Mouse (Mus musculus): ENCODE measurements around the gene Echs1. TPM values are rescaled to one million over a fixed set of nuclear protein-coding genes. Genes with fewer than 3 reads are reported as not detected.

Gene Echs1
- polyA plus RNA-seq, 1 experiment from 2014 or later = 104 TPM

DNA sequence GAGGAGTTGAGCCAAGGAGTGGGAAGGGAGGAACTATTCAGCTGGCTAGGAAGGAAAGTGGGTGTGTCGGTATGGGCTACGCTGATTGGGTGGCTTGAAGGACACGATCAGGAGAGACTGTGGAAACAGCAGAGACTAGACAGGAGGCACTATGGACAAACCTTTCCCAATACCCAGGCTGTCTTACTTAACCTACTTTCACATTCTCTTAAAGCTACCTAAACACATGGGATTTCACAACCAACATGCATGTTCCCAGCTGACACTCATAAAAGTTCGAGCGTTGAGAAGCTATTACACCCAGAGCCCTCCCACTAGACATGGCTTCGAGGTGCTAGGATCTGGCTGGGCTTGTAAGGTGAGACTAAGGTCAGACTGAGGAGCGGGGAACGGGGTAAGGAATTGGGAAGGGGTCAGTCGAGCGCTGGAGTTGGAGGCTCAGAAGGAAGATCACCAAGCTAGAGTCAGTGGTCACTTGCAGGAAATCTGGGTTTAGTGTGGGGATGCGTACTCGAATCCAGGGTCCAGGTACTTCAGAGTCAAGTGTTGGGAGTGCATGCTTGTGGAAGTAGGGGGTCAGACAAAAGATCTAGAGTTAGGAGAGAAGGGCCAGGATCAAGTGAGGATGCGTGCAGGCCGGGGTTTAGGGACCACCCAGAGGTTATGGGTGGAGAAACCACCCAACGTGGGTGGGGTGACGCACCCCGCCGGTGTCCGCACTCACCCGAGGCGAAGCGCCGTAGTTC lies 520 bp downstream of the Echs1 start, which contains the start of gene Paox:
Paox (plus strand) TSS at position 217 of the 746 bp plus-strand sequence.
- Histone ChIP-seq H3K9me3 (replicated peaks) (no peaks in the 10 kb centered on the region), H3K36me3 (replicated peaks) (peaks cover 18% of the 10 kb centered on the region), H3K4me3 (replicated peaks) (peak within 1 kb of the TSS; percentile 68), H3K4me1 (replicated peaks) (peaks cover 21% of the 10 kb centered on the region), H3K4me2 (peak within 1 kb of the TSS; percentile 89), H3K27ac (replicated peaks) (peak within 1 kb of the TSS; percentile 82), H3K27me3 (no peaks in the 10 kb centered on the region), H3K9ac (peak within 1 kb of the TSS; percentile 62)
- peak; percentile 67 for ATAC-seq (ENCODE audit: insufficient read depth)
- under 1% methylated on average over 23 of the region's 23 CpGs for WGBS (ENCODE audit: insufficient replicate concordance)

DNA sequence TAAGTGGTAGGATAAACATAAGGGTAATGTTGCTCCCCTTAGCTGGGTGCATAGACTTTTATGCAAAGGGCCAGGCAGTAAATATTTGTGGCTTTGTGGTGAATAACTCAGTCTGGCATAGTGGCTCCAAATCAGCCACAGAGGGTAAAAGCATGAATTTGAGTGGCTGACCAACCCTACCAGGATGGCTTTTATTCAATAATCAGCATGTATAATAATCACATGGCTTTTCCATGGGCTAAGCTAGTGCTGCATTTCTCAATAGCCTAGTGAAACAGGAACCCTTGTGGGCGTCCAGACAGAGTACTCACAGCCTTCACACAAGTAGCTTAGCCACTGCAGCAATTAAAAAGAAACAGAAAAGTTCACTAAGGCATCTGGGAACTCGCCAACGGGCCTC lies 4.3 kb downstream of the Echs1 start:
- Histone ChIP-seq H3K27ac (replicated peaks) (0 out of 2 replicates have a peak overlapping the region, but pooled peaks have one; percentile 6), H3K9ac (no peak overlapping the region), H3K9me3 (replicated peaks) (no peaks in the 10 kb centered on the region), H3K4me3 (replicated peaks) (no peak overlapping the region), H3K4me2 (no peak overlapping the region), H3K4me1 (replicated peaks) (peaks cover 17% of the 10 kb centered on the region), H3K36me3 (replicated peaks) (peaks cover 52% of the 10 kb centered on the region), H3K27me3 (no peaks in the 10 kb centered on the region)
- ATAC-seq (ENCODE audit: insufficient read depth) = no peak
- WGBS (ENCODE audit: insufficient replicate concordance) = 49% methylated on average over 3 of the region's 3 CpGs

GRCm38 (mm10) chr7:140104009-140104408 lies 12.3 kb downstream of the Echs1 start:
- no peaks in the 10 kb centered on the region for H3K9me3 ChIP-seq (replicated peaks)
- H3K4me2 ChIP-seq = no peak overlapping the region
- no peak overlapping the region for H3K27ac ChIP-seq (replicated peaks)
- no peak overlapping the region for H3K9ac ChIP-seq
- no peak for ATAC-seq (ENCODE audit: insufficient read depth)
- H3K27me3 ChIP-seq = no peaks in the 10 kb centered on the region
- 64% methylated on average over 4 of the region's 4 CpGs for WGBS (ENCODE audit: insufficient replicate concordance)
- peaks cover 28% of the 10 kb centered on the region for H3K36me3 ChIP-seq (replicated peaks)
- no peak overlapping the region for H3K4me3 ChIP-seq (replicated peaks)
- H3K4me1 ChIP-seq (replicated peaks) = peaks cover 18% of the 10 kb centered on the region

GRCm38 (mm10) chr7:140101993-140102860 lies 14.0 kb downstream of the Echs1 start, which contains the start of gene Fuom:
TSS of gene Fuom (minus strand) at chr7:140102441.
- H3K4me3 ChIP-seq (replicated peaks) = peak within 1 kb of the TSS; percentile 46
- no peaks in the 10 kb centered on the region for H3K9me3 ChIP-seq (replicated peaks)
- no peak within 1 kb of the TSS for H3K27ac ChIP-seq (replicated peaks)
- 3% methylated on average over 30 of the region's 30 CpGs for WGBS (ENCODE audit: insufficient replicate concordance)
- H3K36me3 ChIP-seq (replicated peaks) = peaks cover 14% of the 10 kb centered on the region
- H3K9ac ChIP-seq = peak within 1 kb of the TSS; percentile 4
- peak; percentile 82 for ATAC-seq (ENCODE audit: insufficient read depth)
- H3K27me3 ChIP-seq = no peaks in the 10 kb centered on the region
- peaks cover 18% of the 10 kb centered on the region for H3K4me1 ChIP-seq (replicated peaks)
- peak within 1 kb of the TSS; percentile 72 for H3K4me2 ChIP-seq

- no peak for ATAC-seq (ENCODE audit: insufficient read depth)
- H3K9me3 ChIP-seq (replicated peaks) = no peaks in the 10 kb centered on the region
- H3K4me3 ChIP-seq (replicated peaks) = peak overlapping the region; percentile 46
- WGBS (ENCODE audit: insufficient replicate concordance) = 80% methylated on average over 10 of the region's 10 CpGs
- peaks cover 9% of the 10 kb centered on the region for H3K36me3 ChIP-seq (replicated peaks)
- H3K27ac ChIP-seq (replicated peaks) = no peak overlapping the region
- no peaks in the 10 kb centered on the region for H3K27me3 ChIP-seq
- peaks cover 18% of the 10 kb centered on the region for H3K4me1 ChIP-seq (replicated peaks)
- peak overlapping the region; percentile 4; the same call in 1 of the 2 replicates for H3K9ac ChIP-seq
- peak overlapping the region; percentile 72 for H3K4me2 ChIP-seq
Observed at GRCm38 (mm10) chr7:140101498-140101897, 14.8 kb downstream of the Echs1 start.

GRCm38 (mm10) chr7:140098466-140098865 lies 17.8 kb downstream of the Echs1 start:
- no peak for ATAC-seq (ENCODE audit: insufficient read depth)
- Histone ChIP-seq H3K27me3 (no peaks in the 10 kb centered on the region), H3K4me1 (replicated peaks) (peaks cover 18% of the 10 kb centered on the region), H3K27ac (replicated peaks) (no peak overlapping the region), H3K4me3 (replicated peaks) (no peak overlapping the region), H3K4me2 (no peak overlapping the region), H3K9ac (no peak overlapping the region), H3K9me3 (replicated peaks) (no peaks in the 10 kb centered on the region), H3K36me3 (replicated peaks) (no peaks in the 10 kb centered on the region)
- WGBS (ENCODE audit: insufficient replicate concordance) = 43% methylated on average over 1 of the region's 1 CpGs

DNA sequence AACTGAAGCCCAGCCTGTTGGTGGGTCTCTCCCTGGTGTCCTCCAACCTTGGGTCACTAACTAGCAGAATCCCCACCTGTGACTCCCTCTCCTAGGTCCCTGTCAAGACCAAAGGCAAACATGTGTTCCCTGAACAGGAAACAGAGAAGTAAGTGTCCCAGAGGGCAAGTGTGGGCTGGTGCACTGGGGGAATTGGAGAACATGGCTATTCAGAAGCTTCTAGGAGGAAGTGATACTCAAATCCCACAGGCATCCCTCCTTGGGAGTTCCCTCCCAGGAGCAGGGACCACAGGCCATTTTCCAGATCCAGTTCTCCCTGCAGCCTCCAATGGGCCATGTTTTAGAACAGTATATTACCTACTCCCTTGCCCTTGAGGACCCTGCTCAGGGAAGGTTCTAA lies 20.2 kb downstream of the Echs1 start:
- Histone ChIP-seq H3K27ac (replicated peaks) (no peak overlapping the region), H3K27me3 (no peaks in the 10 kb centered on the region), H3K9ac (no peak overlapping the region)

GRCm38 (mm10) chr7:140095556-140095955 lies 20.7 kb downstream of the Echs1 start:
- no peak for ATAC-seq (ENCODE audit: insufficient read depth)
- Histone ChIP-seq H3K9ac (no peak overlapping the region), H3K4me3 (replicated peaks) (no peak overlapping the region), H3K9me3 (replicated peaks) (no peaks in the 10 kb centered on the region), H3K27me3 (no peaks in the 10 kb centered on the region), H3K27ac (replicated peaks) (no peak overlapping the region), H3K4me2 (no peak overlapping the region), H3K4me1 (replicated peaks) (no peaks in the 10 kb centered on the region), H3K36me3 (replicated peaks) (no peaks in the 10 kb centered on the region)
- WGBS (ENCODE audit: insufficient replicate concordance) = 47% methylated on average over 1 of the region's 1 CpGs

More for the DNA sequence above, 20.2 kb downstream of the Echs1 start:
- no peak for ATAC-seq (ENCODE audit: insufficient read depth)
- H3K4me2 ChIP-seq = no peak overlapping the region
- no peak overlapping the region for H3K4me3 ChIP-seq (replicated peaks)
- H3K36me3 ChIP-seq (replicated peaks) = no peaks in the 10 kb centered on the region
- no peaks in the 10 kb centered on the region for H3K9me3 ChIP-seq (replicated peaks)
- H3K4me1 ChIP-seq (replicated peaks) = 0 out of 2 replicates have a peak, but pooled peaks cover under 1% of the 10 kb centered on the region

DNA sequence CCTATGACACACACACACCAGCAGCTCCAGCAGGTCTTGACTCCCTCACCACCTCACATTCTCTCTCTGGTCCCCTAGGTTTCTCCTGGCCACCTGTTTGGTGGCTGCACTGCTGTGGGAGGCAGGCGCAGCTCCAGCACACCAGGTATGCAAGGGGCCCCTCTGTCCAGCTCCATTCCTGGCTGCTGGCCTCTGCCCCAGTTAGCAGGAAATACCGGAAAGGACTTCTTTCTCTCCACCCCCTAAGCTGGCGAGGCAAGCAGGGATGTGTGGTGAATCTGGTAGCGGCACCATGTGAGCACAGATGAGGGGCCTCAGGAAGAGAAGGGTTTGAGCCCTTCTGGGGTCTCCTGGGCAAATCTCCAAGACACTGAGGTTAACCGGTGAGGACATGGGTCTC lies 21.3 kb downstream of the Echs1 start:
- Histone ChIP-seq H3K27ac (replicated peaks) (no peak overlapping the region), H3K36me3 (replicated peaks) (no peaks in the 10 kb centered on the region), H3K27me3 (no peaks in the 10 kb centered on the region), H3K4me3 (replicated peaks) (no peak overlapping the region), H3K9ac (no peak overlapping the region), H3K4me1 (replicated peaks) (no peaks in the 10 kb centered on the region), H3K4me2 (no peak overlapping the region), H3K9me3 (replicated peaks) (no peaks in the 10 kb centered on the region)
- no peak for ATAC-seq (ENCODE audit: insufficient read depth)
- 56% methylated on average over 5 of the region's 5 CpGs for WGBS (ENCODE audit: insufficient replicate concordance)

DNA sequence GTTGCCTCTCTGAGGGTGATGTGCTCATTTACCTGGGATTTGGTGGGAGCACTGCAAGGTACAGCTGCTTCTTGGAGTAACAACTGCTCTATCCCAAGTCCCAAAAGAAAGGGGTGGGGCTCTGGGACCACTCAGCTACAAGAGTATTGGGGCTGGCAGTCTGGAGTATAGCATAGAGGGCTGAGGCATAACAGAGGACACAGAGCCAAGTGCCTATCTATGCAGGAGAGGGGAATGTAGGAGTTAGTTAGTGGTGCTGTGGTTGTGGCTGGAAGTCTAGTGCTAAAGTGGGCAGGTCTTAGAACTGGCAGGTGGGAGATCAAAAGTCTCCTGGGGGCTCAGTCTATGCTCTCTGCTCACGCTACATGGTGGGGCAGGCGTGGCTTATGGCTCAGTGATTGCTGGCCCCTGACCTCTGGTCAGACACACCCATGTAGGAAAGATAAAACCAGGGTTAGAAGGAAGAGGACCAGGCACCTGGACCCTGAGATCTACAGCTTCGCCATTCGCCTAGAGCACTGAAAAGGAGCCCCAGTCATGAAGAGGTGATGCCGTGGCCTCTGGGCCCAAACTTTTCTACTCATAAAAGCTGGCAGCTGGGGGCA lies 23.2 kb downstream of the Echs1 start, which contains the start of gene Prap1:
Prap1 (plus strand) TSS at position 472 of the 605 bp plus-strand sequence.
- 58% methylated on average over 5 of the region's 5 CpGs for WGBS (ENCODE audit: insufficient replicate concordance)

DNA sequence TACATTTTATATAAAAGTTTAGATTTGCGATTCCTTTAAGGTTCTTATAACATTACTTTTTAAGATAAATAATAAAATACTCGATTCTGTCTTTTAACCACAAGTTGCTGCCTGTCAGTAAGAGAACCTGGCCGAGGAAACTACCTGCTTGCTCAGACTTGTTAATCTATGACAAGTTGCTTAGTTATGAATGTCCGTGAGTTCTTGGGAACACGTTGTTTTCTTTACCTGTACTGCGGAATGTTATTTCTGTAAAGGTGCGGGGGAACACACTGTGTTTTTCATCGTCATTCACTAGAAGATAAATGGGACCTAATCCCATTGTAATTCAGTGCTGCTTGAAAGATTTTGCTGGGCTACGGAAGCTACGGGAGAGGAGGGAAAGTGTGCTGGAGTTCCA lies 25.7 kb downstream of the Echs1 start:
- no peaks in the 10 kb centered on the region for H3K27me3 ChIP-seq
- H3K27ac ChIP-seq (replicated peaks) = no peak overlapping the region
- no peaks in the 10 kb centered on the region for H3K9me3 ChIP-seq (replicated peaks)
- H3K36me3 ChIP-seq (replicated peaks) = no peaks in the 10 kb centered on the region
- H3K4me1 ChIP-seq (replicated peaks) = no peaks in the 10 kb centered on the region
- no peak overlapping the region for H3K4me3 ChIP-seq (replicated peaks)
- H3K4me2 ChIP-seq = no peak overlapping the region
- H3K9ac ChIP-seq = no peak overlapping the region
- WGBS (ENCODE audit: insufficient replicate concordance) = 74% methylated on average over 10 of the region's 10 CpGs
- no peak for ATAC-seq (ENCODE audit: insufficient read depth)

More for the DNA sequence above, 23.2 kb downstream of the Echs1 start, which contains the start of gene Prap1:
- Histone ChIP-seq H3K36me3 (replicated peaks) (no peaks in the 10 kb centered on the region), H3K27ac (replicated peaks) (no peak within 1 kb of the TSS), H3K4me2 (no peak within 1 kb of the TSS), H3K9me3 (replicated peaks) (no peaks in the 10 kb centered on the region), H3K9ac (no peak within 1 kb of the TSS), H3K27me3 (no peaks in the 10 kb centered on the region), H3K4me1 (replicated peaks) (no peaks in the 10 kb centered on the region), H3K4me3 (replicated peaks) (no peak within 1 kb of the TSS)
- ATAC-seq (ENCODE audit: insufficient read depth) = no peak
